8 mouse cellular contexts compared by ENCODE assay signal in genomic region chr1:55085781-55086366, GRCm38 (mm10). TPM values are rescaled to one million over a fixed set of nuclear protein-coding genes. Genes with fewer than 3 reads are reported as not detected.
A peak's percentile ranks its signal among the peaks of the same experiment; 100 is the strongest.
DNase-seq lines count a peak whose midpoint lies in the region; ATAC-seq and TF ChIP-seq lines count a peak whose summit lies in the region.

No protein-coding gene starts in this region.

- no peaks in the 10 kb centered on the region for H3K27me3 ChIP-seq in heart, embryonic 12.5 days (replicated peaks)
- no peaks in the 10 kb centered on the region for H3K27me3 ChIP-seq in G1E (ENCODE audit: insufficient read depth, low read length)
- no peaks in the 10 kb centered on the region for H3K27me3 ChIP-seq in hindbrain, embryonic 15.5 days
- no peaks in the 10 kb centered on the region for H3K27me3 ChIP-seq in midbrain, embryonic 14.5 days (ENCODE audit: control insufficient read depth, insufficient read depth, low read length)

- peaks cover 5% of the 10 kb centered on the region for H3K9me3 ChIP-seq in heart, embryonic 12.5 days (replicated peaks)
- H3K9me3 ChIP-seq in G1E (replicated peaks), result no peaks in the 10 kb centered on the region
- H3K9me3 ChIP-seq in hindbrain, embryonic 15.5 days, result no peaks in the 10 kb centered on the region
- H3K9me3 ChIP-seq in midbrain, embryonic 14.5 days (ENCODE audit: control insufficient read depth, low read length), result no peaks in the 10 kb centered on the region

- H3K9ac ChIP-seq in heart, embryonic 12.5 days, result 0 out of 2 replicates have a peak overlapping the region, but pooled peaks have one; percentile 29
- no peak overlapping the region for H3K9ac ChIP-seq in hindbrain, embryonic 15.5 days
- H3K9ac ChIP-seq in midbrain, embryonic 14.5 days (replicated peaks; ENCODE audit: low read length), result no peak overlapping the region

- peak overlapping the region; percentile 60 for H3K4me2 ChIP-seq in heart, embryonic 12.5 days
- peak overlapping the region; percentile 71 for H3K4me2 ChIP-seq in hindbrain, embryonic 15.5 days
- H3K4me2 ChIP-seq in midbrain, embryonic 14.5 days (ENCODE audit: low read length), result peak overlapping the region; percentile 94

- peaks cover 55% of the 10 kb centered on the region for H3K36me3 ChIP-seq in heart, embryonic 12.5 days
- peaks cover 65% of the 10 kb centered on the region for H3K36me3 ChIP-seq in G1E (replicated peaks)
- H3K36me3 ChIP-seq in hindbrain, embryonic 15.5 days, result peaks cover 55% of the 10 kb centered on the region
- peaks cover 51% of the 10 kb centered on the region for H3K36me3 ChIP-seq in midbrain, embryonic 14.5 days (ENCODE audit: control insufficient read depth, insufficient read depth, low read length)

- H3K4me1 ChIP-seq in heart, embryonic 12.5 days (replicated peaks), result peaks cover 26% of the 10 kb centered on the region
- H3K4me1 ChIP-seq in G1E (ENCODE audit: insufficient read depth, low read depth, low read length), result peaks cover 55% of the 10 kb centered on the region
- H3K4me1 ChIP-seq in hindbrain, embryonic 15.5 days (replicated peaks), result peaks cover 43% of the 10 kb centered on the region
- peaks cover 19% of the 10 kb centered on the region for H3K4me1 ChIP-seq in midbrain, embryonic 14.5 days (ENCODE audit: control insufficient read depth, insufficient read depth, low read length)

- peak overlapping the region; percentile 29 for H3K4me3 ChIP-seq in heart, embryonic 12.5 days
- peak overlapping the region; percentile 91 for H3K4me3 ChIP-seq in G1E (ENCODE audit: low read depth, low read length)
- H3K4me3 ChIP-seq in hindbrain, embryonic 15.5 days, result peak overlapping the region; percentile 100; the same call in 1 of the 2 replicates
- peak overlapping the region; percentile 92 for H3K4me3 ChIP-seq in midbrain, embryonic 14.5 days (replicated peaks; ENCODE audit: low read depth, low read length)

- ATAC-seq in heart, embryonic 12.5 days (ENCODE audit: insufficient number of reproducible peaks, low FRiP score), result no peak
- no peak for ATAC-seq in G1E (ENCODE audit: extremely low read depth, insufficient number of reproducible peaks, low FRiP score, poor library complexity, severe bottlenecking)
- no peak for ATAC-seq in hindbrain, embryonic 15.5 days (ENCODE audit: low FRiP score, low read depth)
- ATAC-seq in midbrain, embryonic 14.5 days (ENCODE audit: low FRiP score, low TSS enrichment), result no peak
- no peak for ATAC-seq in frontal cortex, adult (ENCODE audit: low TSS enrichment)

- H3K27ac ChIP-seq in heart, embryonic 12.5 days (ENCODE audit: poor library complexity, severe bottlenecking), result no peak overlapping the region
- H3K27ac ChIP-seq in hindbrain, embryonic 15.5 days (replicated peaks), result no peak overlapping the region
- H3K27ac ChIP-seq in midbrain, embryonic 14.5 days (replicated peaks; ENCODE audit: low read depth, low read length), result no peak overlapping the region

- 50% methylated on average over 7 of the region's 7 CpGs for WGBS in heart, embryonic 12.5 days
- WGBS in hindbrain, embryonic 15.5 days, result 51% methylated on average over 7 of the region's 7 CpGs
- 63% methylated on average over 7 of the region's 7 CpGs for WGBS in midbrain, embryonic 14.5 days

- DNase-seq in heart, postnatal 4 days, result no peak
- DNase-seq in G1E (ENCODE audit: low spot score), result no peak
- no peak for DNase-seq in midbrain, embryonic 14.5 days
- DNase-seq in ovary, adult 18-20 months (ENCODE audit: low spot score), result no peak
- DNase-seq in layer of hippocampus, adult 8-10 months (ENCODE audit: low spot score in 2 of 2), result no peak

- TF ChIP-seq CTCF in G1E (IDR thresholded peaks at IDR 0.05; ENCODE audit: low read depth, low read length), result no peak

RNA-seq across cellular contexts. Expression of gene Hspe1, which starts 2.1 kb away (rescaled TPM):
- 427 and 428 TPM in 2 replicates for polyA plus RNA-seq in heart, embryonic 12.5 days (2016; fragmentation: Nextera tagmentation; extraction: Ambion mirVana)
- total RNA-seq in heart, postnatal 4 days (2021), result 100 to 1,000 TPM; 142 to 148 TPM
- total RNA-seq in G1E (2014; fragmentation: Nextera tagmentation) (166 and 187 TPM in 2 replicates), G1E (2017) (638 and 797 TPM in 2 replicates)
- polyA plus RNA-seq in G1E (2012), result 121 and 163 TPM in 2 replicates
- 240 and 257 TPM in 2 replicates for polyA plus RNA-seq in hindbrain, embryonic 15.5 days (2015; fragmentation: Nextera tagmentation; extraction: Ambion mirVana)
- 255 and 258 TPM in 2 replicates for polyA plus RNA-seq in midbrain, embryonic 14.5 days (2014; fragmentation: Nextera tagmentation; extraction: Ambion mirVana)
- 100 to 1,000 TPM in 3 of 4 experiments, 10 to 100 TPM in 1; 89.1 to 123 (median 107) TPM for total RNA-seq in layer of hippocampus, adult 8-10 months (2022)

RNA-seq across cellular contexts. Expression of gene Hspd1, which starts 2.2 kb away (rescaled TPM):
- polyA plus RNA-seq in heart, embryonic 12.5 days (2016; fragmentation: Nextera tagmentation; extraction: Ambion mirVana), result 562 and 569 TPM in 2 replicates
- total RNA-seq in heart, postnatal 4 days (2021), result 100 to 1,000 TPM; 363 to 379 TPM
- total RNA-seq in G1E (2014; fragmentation: Nextera tagmentation), result 273 and 291 TPM in 2 replicates
- total RNA-seq in G1E (2017), result 690 and 812 TPM in 2 replicates
- polyA plus RNA-seq in G1E (2012), result 89.2 and 116 TPM in 2 replicates
- 272 and 273 TPM in 2 replicates for polyA plus RNA-seq in hindbrain, embryonic 15.5 days (2015; fragmentation: Nextera tagmentation; extraction: Ambion mirVana)
- polyA plus RNA-seq in midbrain, embryonic 14.5 days (2014; fragmentation: Nextera tagmentation; extraction: Ambion mirVana), result 207 and 232 TPM in 2 replicates
- 100 to 1,000 TPM; 155 to 181 (median 164) TPM for total RNA-seq in layer of hippocampus, adult 8-10 months (2022)

RNA-seq across cellular contexts. Expression of gene Coq10b, which starts 33.3 kb away (rescaled TPM):
- polyA plus RNA-seq in heart, embryonic 12.5 days (2016; fragmentation: Nextera tagmentation; extraction: Ambion mirVana), result 23.1 and 25.3 TPM in 2 replicates
- total RNA-seq in heart, postnatal 4 days (2021), result 10 to 100 TPM; 36.7 to 37.6 TPM
- total RNA-seq in G1E (2014; fragmentation: Nextera tagmentation), result 29.8 and 50.3 TPM in 2 replicates
- total RNA-seq in G1E (2017), result 36.2 and 48.2 TPM in 2 replicates
- polyA plus RNA-seq in G1E (2012), result 3.6 and 4.7 TPM in 2 replicates
- polyA plus RNA-seq in hindbrain, embryonic 15.5 days (2015; fragmentation: Nextera tagmentation; extraction: Ambion mirVana), result 29.2 and 30.1 TPM in 2 replicates
- 38.7 and 41.4 TPM in 2 replicates for polyA plus RNA-seq in midbrain, embryonic 14.5 days (2014; fragmentation: Nextera tagmentation; extraction: Ambion mirVana)
- 10 to 100 TPM; 20.4 to 25.3 (median 23.6) TPM for total RNA-seq in layer of hippocampus, adult 8-10 months (2022)

RNA-seq across cellular contexts. Expression of gene Mob4, which starts 45.2 kb away (rescaled TPM):
- 104 and 110 TPM in 2 replicates for polyA plus RNA-seq in heart, embryonic 12.5 days (2016; fragmentation: Nextera tagmentation; extraction: Ambion mirVana)
- 10 to 100 TPM; 45.8 to 48.8 TPM for total RNA-seq in heart, postnatal 4 days (2021)
- total RNA-seq in G1E (2014; fragmentation: Nextera tagmentation), result 65.2 and 69.4 TPM in 2 replicates
- 98.7 and 124 TPM in 2 replicates for total RNA-seq in G1E (2017)
- 7.7 TPM in 2 replicates for polyA plus RNA-seq in G1E (2012)
- 156 and 158 TPM in 2 replicates for polyA plus RNA-seq in hindbrain, embryonic 15.5 days (2015; fragmentation: Nextera tagmentation; extraction: Ambion mirVana)
- 183 and 196 TPM in 2 replicates for polyA plus RNA-seq in midbrain, embryonic 14.5 days (2014; fragmentation: Nextera tagmentation; extraction: Ambion mirVana)
- total RNA-seq in layer of hippocampus, adult 8-10 months (2022), result 10 to 100 TPM; 56.8 to 62.9 (median 58.1) TPM

RNA-seq across cellular contexts. Expression of gene Sf3b1, which starts 58.6 kb away (rescaled TPM):
- polyA plus RNA-seq in heart, embryonic 12.5 days (2016; fragmentation: Nextera tagmentation; extraction: Ambion mirVana), result 208 and 217 TPM in 2 replicates
- 100 to 1,000 TPM; 130 to 143 TPM for total RNA-seq in heart, postnatal 4 days (2021)
- total RNA-seq in G1E (2014; fragmentation: Nextera tagmentation), result 522 and 578 TPM in 2 replicates
- 670 and 758 TPM in 2 replicates for total RNA-seq in G1E (2017)
- 31.8 and 35.3 TPM in 2 replicates for polyA plus RNA-seq in G1E (2012)
- 257 and 272 TPM in 2 replicates for polyA plus RNA-seq in hindbrain, embryonic 15.5 days (2015; fragmentation: Nextera tagmentation; extraction: Ambion mirVana)
- 339 and 395 TPM in 2 replicates for polyA plus RNA-seq in midbrain, embryonic 14.5 days (2014; fragmentation: Nextera tagmentation; extraction: Ambion mirVana)
- total RNA-seq in layer of hippocampus, adult 8-10 months (2022), result 100 to 1,000 TPM; 160 to 177 (median 169) TPM

Comparison
In these comparisons a context has a peak if more than half of its experiments do, and no peak if none do; other contexts are left out.
1. H3K4me3 ChIP-seq: peak in every context shown above with its lines; median percentile 100 in hindbrain, embryonic 15.5 days; 92 in midbrain, embryonic 14.5 days; 91 in G1E; 29 in heart, embryonic 12.5 days.